Mouse (Mus musculus): ENCODE measurements at regions not wholly inside any gene's neighbourhood (a gene's known extent, or its start where the extent isn't known, plus 50 kb on each side); places are given as distances from the start of the nearest gene placed in this dataset.

GRCm38 (mm10) chr10:25770051-25770450, 234.0 kb upstream of the Smlr1 start:
- no peak for TF ChIP-seq CTCF (IDR thresholded peaks at IDR 0.05; ENCODE audit: borderline replicate concordance, extremely low read depth, insufficient read depth, insufficient read length)
- no peak for TF ChIP-seq POLR2A (IDR thresholded peaks at IDR 0.05; ENCODE audit: borderline replicate concordance, extremely low read depth, insufficient read depth, insufficient read length, poor library complexity, severe bottlenecking)
